Mouse (Mus musculus): ENCODE measurements around the gene Mau2. TPM values are rescaled to one million over a fixed set of nuclear protein-coding genes. Genes with fewer than 3 reads are reported as not detected.

Mau2 gene
- polyA plus RNA-seq, 1 experiment from 2014 or later: 55.7 TPM

GRCm38 (mm10) chr8:69967291-69967933 is 75.1 kb downstream of the Mau2 start:
- no peak overlapping the region for H3K27ac ChIP-seq
- H3K27me3 ChIP-seq: no peaks in the 10 kb centered on the region
- no peak for ATAC-seq (replicated peaks; ENCODE audit: low FRiP score)
- no peak overlapping the region for H3K4me3 ChIP-seq (replicated peaks)
- H3K9ac ChIP-seq: no peak overlapping the region
- H3K36me3 ChIP-seq: peaks cover 10% of the 10 kb centered on the region; the same call in 1 of the 2 replicates
- H3K9me3 ChIP-seq (replicated peaks): no peaks in the 10 kb centered on the region
- H3K4me2 ChIP-seq: no peak overlapping the region
- WGBS: 78% methylated on average over 4 of the region's 4 CpGs
- H3K4me1 ChIP-seq: peaks cover 36% of the 10 kb centered on the region

Other genes starting within 250 kb of the Mau2 start
- 9.5 and 10.1 TPM in 2 replicates for gene Gmip, start 234.1 kb downstream of the Mau2 start, polyA plus RNA-seq (2015; fragmentation: Nextera tagmentation; extraction: Ambion mirVana)
- gene Lpar2, start 220.3 kb downstream of the Mau2 start, polyA plus RNA-seq (2015; fragmentation: Nextera tagmentation; extraction: Ambion mirVana): 0.62 and 0.84 TPM in 2 replicates
- 8.3 and 8.9 TPM in 2 replicates for gene Pbx4, start 210.2 kb downstream of the Mau2 start, polyA plus RNA-seq (2015; fragmentation: Nextera tagmentation; extraction: Ambion mirVana)
- gene Cilp2, start 155.0 kb downstream of the Mau2 start, polyA plus RNA-seq (2015; fragmentation: Nextera tagmentation; extraction: Ambion mirVana): 0.88 and 0.98 TPM in 2 replicates
- gene Tssk6, start 140.6 kb downstream of the Mau2 start, polyA plus RNA-seq (2015; fragmentation: Nextera tagmentation; extraction: Ambion mirVana): 3.4 and 4.6 TPM in 2 replicates
- 205 and 210 TPM in 2 replicates for gene Ndufa13, start 140.2 kb downstream of the Mau2 start, polyA plus RNA-seq (2015; fragmentation: Nextera tagmentation; extraction: Ambion mirVana)
- 4.5 and 5.2 TPM in 2 replicates for gene Yjefn3, start 140.0 kb downstream of the Mau2 start, polyA plus RNA-seq (2015; fragmentation: Nextera tagmentation; extraction: Ambion mirVana)
- 40.0 and 42.2 TPM in 2 replicates for gene Gatad2a, start 46.4 kb downstream of the Mau2 start, polyA plus RNA-seq (2015; fragmentation: Nextera tagmentation; extraction: Ambion mirVana)
- gene Sugp1, start 79 bp upstream of the Mau2 start, polyA plus RNA-seq (2015; fragmentation: Nextera tagmentation; extraction: Ambion mirVana): 44.1 and 48.7 TPM in 2 replicates
- gene Tm6sf2, start 30.2 kb upstream of the Mau2 start, polyA plus RNA-seq (2015; fragmentation: Nextera tagmentation; extraction: Ambion mirVana): 1.0 TPM in 2 replicates
- gene Hapln4, start 40.7 kb upstream of the Mau2 start, polyA plus RNA-seq (2015; fragmentation: Nextera tagmentation; extraction: Ambion mirVana): 0.35 TPM in 1 of 2 replicates, not detected in the other
- 0.32 and 0.64 TPM in 2 replicates for gene Ncan, start 78.1 kb upstream of the Mau2 start, polyA plus RNA-seq (2015; fragmentation: Nextera tagmentation; extraction: Ambion mirVana)
- gene Nr2c2ap, start 88.6 kb upstream of the Mau2 start, polyA plus RNA-seq (2015; fragmentation: Nextera tagmentation; extraction: Ambion mirVana): 31.4 and 34.8 TPM in 2 replicates
- gene Rfxank, start 96.4 kb upstream of the Mau2 start, polyA plus RNA-seq (2015; fragmentation: Nextera tagmentation; extraction: Ambion mirVana): 18.3 and 22.7 TPM in 2 replicates
- 45.0 and 47.8 TPM in 2 replicates for gene Borcs8, start 96.8 kb upstream of the Mau2 start, polyA plus RNA-seq (2015; fragmentation: Nextera tagmentation; extraction: Ambion mirVana)
- 0.17 and 0.29 TPM in 2 replicates for gene Mef2b, start 97.0 kb upstream of the Mau2 start, polyA plus RNA-seq (2015; fragmentation: Nextera tagmentation; extraction: Ambion mirVana)
- gene Tmem161a, start 129.6 kb upstream of the Mau2 start, polyA plus RNA-seq (2015; fragmentation: Nextera tagmentation; extraction: Ambion mirVana): 71.8 and 76.3 TPM in 2 replicates
- 4.8 and 5.1 TPM in 2 replicates for gene Slc25a42, start 169.6 kb upstream of the Mau2 start, polyA plus RNA-seq (2015; fragmentation: Nextera tagmentation; extraction: Ambion mirVana)
- gene Sugp2, start 191.5 kb upstream of the Mau2 start, polyA plus RNA-seq (2015; fragmentation: Nextera tagmentation; extraction: Ambion mirVana): 29.6 and 31.6 TPM in 2 replicates
- gene Armc6, start 191.7 kb upstream of the Mau2 start, polyA plus RNA-seq (2015; fragmentation: Nextera tagmentation; extraction: Ambion mirVana): 28.8 and 31.0 TPM in 2 replicates
- gene Homer3, start 240.1 kb upstream of the Mau2 start, polyA plus RNA-seq (2015; fragmentation: Nextera tagmentation; extraction: Ambion mirVana): 69.5 and 79.9 TPM in 2 replicates

Data from kidney, embryonic 15.5 days (tissue).